Mouse (Mus musculus): ENCODE results near the gene Snai3.

Gene Snai3

GRCm38 (mm10) chr8:122460524-122461472 is at the start of gene Snai3:
Snai3 (minus strand) TSS chr8:122460733.
- peak; percentile 81 for DNase-seq

GRCm38 (mm10) chr8:122500856-122501255 is 40.3 kb upstream of the Snai3 start:
- peak; percentile 92 for DNase-seq

GRCm38 (mm10) chr8:122497912-122498311 is 37.4 kb upstream of the Snai3 start:
- no peak for DNase-seq

- peak; percentile 18 for DNase-seq
Observed at GRCm38 (mm10) chr8:122497016-122497734, 36.6 kb upstream of the Snai3 start.

- no peak for DNase-seq
Observed at GRCm38 (mm10) chr8:122488387-122488786, 27.9 kb upstream of the Snai3 start.

- DNase-seq = peak; percentile 54
Observed at GRCm38 (mm10) chr8:122484831-122485230, 24.3 kb upstream of the Snai3 start.

- no peak for DNase-seq
Observed at GRCm38 (mm10) chr8:122483877-122484276, 23.3 kb upstream of the Snai3 start.

- no peak for DNase-seq
Observed at GRCm38 (mm10) chr8:122482448-122482847, 21.9 kb upstream of the Snai3 start.

GRCm38 (mm10) chr8:122475580-122476320 is 15.2 kb upstream of the Snai3 start, which contains the start of the genes Rnf166 and Ctu2:
Rnf166 (minus strand) TSS chr8:122476064.
Ctu2 (plus strand) TSS chr8:122476143.
- peak; percentile 88 for DNase-seq

GRCm38 (mm10) chr8:122474951-122475560 is 14.5 kb upstream of the Snai3 start:
- DNase-seq = peak; percentile 38

- peak; percentile 66 for DNase-seq
Observed at GRCm38 (mm10) chr8:122473911-122474421, 13.4 kb upstream of the Snai3 start.

GRCm38 (mm10) chr8:122470691-122471090 is 10.2 kb upstream of the Snai3 start:
- DNase-seq = no peak

- no peak for DNase-seq
Observed at GRCm38 (mm10) chr8:122469965-122470364, 9.4 kb upstream of the Snai3 start.

- DNase-seq = no peak
Observed at GRCm38 (mm10) chr8:122469407-122469806, 8.9 kb upstream of the Snai3 start.

GRCm38 (mm10) chr8:122467816-122468215 is 7.3 kb upstream of the Snai3 start:
- DNase-seq = no peak

- DNase-seq = no peak
Observed at GRCm38 (mm10) chr8:122464985-122465384, 4.5 kb upstream of the Snai3 start.

- peak; percentile 75 for DNase-seq
Observed at GRCm38 (mm10) chr8:122463651-122464640, 3.4 kb upstream of the Snai3 start.

GRCm38 (mm10) chr8:122462510-122462909 is 2.0 kb upstream of the Snai3 start:
- no peak for DNase-seq

- DNase-seq = no peak
Observed at GRCm38 (mm10) chr8:122461473-122462148, 1.1 kb upstream of the Snai3 start.

GRCm38 (mm10) chr8:122459990-122460389 is 543 bp downstream of the Snai3 start:
- no peak for DNase-seq

Data from lung, postnatal 36 days (tissue).